Mouse (Mus musculus): ENCODE results near the gene Scg2. TPM values are rescaled to one million over a fixed set of nuclear protein-coding genes. Genes with fewer than 3 reads are reported as not detected.

Scg2 gene
- polyA plus RNA-seq, 1 experiment from 2014 or later, result 0.08 TPM

- H3K4me3 ChIP-seq (replicated peaks), result no peak overlapping the region
- H3K9ac ChIP-seq, result no peak overlapping the region
- H3K36me3 ChIP-seq (replicated peaks), result no peaks in the 10 kb centered on the region
- no peak for ATAC-seq (ENCODE audit: insufficient read depth)
- H3K9me3 ChIP-seq (replicated peaks), result no peaks in the 10 kb centered on the region
- H3K27me3 ChIP-seq, result no peaks in the 10 kb centered on the region
- 60% methylated on average over 8 of the region's 8 CpGs for WGBS (ENCODE audit: insufficient replicate concordance)
- H3K27ac ChIP-seq (replicated peaks), result no peak overlapping the region
- H3K4me2 ChIP-seq, result no peak overlapping the region
- no peaks in the 10 kb centered on the region for H3K4me1 ChIP-seq (replicated peaks)
Observed at GRCm38 (mm10) chr1:79436671-79437070, 3.2 kb downstream of the Scg2 start.

GRCm38 (mm10) chr1:79429058-79429457 is 10.9 kb downstream of the Scg2 start:
- H3K36me3 ChIP-seq (replicated peaks), result no peaks in the 10 kb centered on the region
- no peak overlapping the region for H3K4me2 ChIP-seq
- no peak for ATAC-seq (ENCODE audit: insufficient read depth)
- H3K4me1 ChIP-seq (replicated peaks), result no peaks in the 10 kb centered on the region
- 52% methylated on average over 5 of the region's 5 CpGs for WGBS (ENCODE audit: insufficient replicate concordance)
- H3K9me3 ChIP-seq (replicated peaks), result no peaks in the 10 kb centered on the region
- no peaks in the 10 kb centered on the region for H3K27me3 ChIP-seq
- no peak overlapping the region for H3K4me3 ChIP-seq (replicated peaks)
- no peak overlapping the region for H3K9ac ChIP-seq
- no peak overlapping the region for H3K27ac ChIP-seq (replicated peaks)

GRCm38 (mm10) chr1:79415496-79415895 is 24.4 kb downstream of the Scg2 start:
- H3K4me3 ChIP-seq (replicated peaks), result no peak overlapping the region
- H3K27me3 ChIP-seq, result no peaks in the 10 kb centered on the region
- H3K9me3 ChIP-seq (replicated peaks), result no peaks in the 10 kb centered on the region
- H3K9ac ChIP-seq, result no peak overlapping the region
- no peaks in the 10 kb centered on the region for H3K36me3 ChIP-seq (replicated peaks)
- no peak overlapping the region for H3K4me2 ChIP-seq
- H3K27ac ChIP-seq (replicated peaks), result no peak overlapping the region
- ATAC-seq (ENCODE audit: insufficient read depth), result no peak
- H3K4me1 ChIP-seq (replicated peaks), result no peaks in the 10 kb centered on the region

GRCm38 (mm10) chr1:79406337-79406942 is 33.5 kb downstream of the Scg2 start:
- Histone ChIP-seq H3K4me1 (replicated peaks) (no peaks in the 10 kb centered on the region), H3K4me2 (no peak overlapping the region), H3K27ac (replicated peaks) (no peak overlapping the region), H3K9ac (no peak overlapping the region), H3K9me3 (replicated peaks) (no peaks in the 10 kb centered on the region), H3K4me3 (replicated peaks) (no peak overlapping the region), H3K27me3 (no peaks in the 10 kb centered on the region), H3K36me3 (replicated peaks) (no peaks in the 10 kb centered on the region)
- 64% methylated on average over 7 of the region's 7 CpGs for WGBS (ENCODE audit: insufficient replicate concordance)
- no peak for ATAC-seq (ENCODE audit: insufficient read depth)

- WGBS (ENCODE audit: insufficient replicate concordance), result 55% methylated on average over 10 of the region's 10 CpGs
- H3K4me1 ChIP-seq (replicated peaks), result no peaks in the 10 kb centered on the region
Observed at GRCm38 (mm10) chr1:79401090-79402012, 38.6 kb downstream of the Scg2 start.

GRCm38 (mm10) chr1:79400284-79400683 is 39.6 kb downstream of the Scg2 start:
- H3K27ac ChIP-seq (replicated peaks), result no peak overlapping the region
- H3K36me3 ChIP-seq (replicated peaks), result no peaks in the 10 kb centered on the region
- H3K4me3 ChIP-seq (replicated peaks), result no peak overlapping the region
- H3K27me3 ChIP-seq, result no peaks in the 10 kb centered on the region
- no peaks in the 10 kb centered on the region for H3K4me1 ChIP-seq (replicated peaks)
- H3K9me3 ChIP-seq (replicated peaks), result no peaks in the 10 kb centered on the region
- no peak overlapping the region for H3K4me2 ChIP-seq
- 54% methylated on average over 5 of the region's 5 CpGs for WGBS (ENCODE audit: insufficient replicate concordance)
- no peak for ATAC-seq (ENCODE audit: insufficient read depth)
- no peak overlapping the region for H3K9ac ChIP-seq

More at GRCm38 (mm10) chr1:79401090-79402012, 38.6 kb downstream of the Scg2 start:
- ATAC-seq (ENCODE audit: insufficient read depth), result no peak
- no peak overlapping the region for H3K9ac ChIP-seq
- no peaks in the 10 kb centered on the region for H3K27me3 ChIP-seq
- no peak overlapping the region for H3K27ac ChIP-seq (replicated peaks)
- no peaks in the 10 kb centered on the region for H3K36me3 ChIP-seq (replicated peaks)
- no peaks in the 10 kb centered on the region for H3K9me3 ChIP-seq (replicated peaks)
- H3K4me3 ChIP-seq (replicated peaks), result no peak overlapping the region
- H3K4me2 ChIP-seq, result no peak overlapping the region

Other genes with a start within 250 kb of the Scg2 start
- 0.09 and 0.24 TPM in 2 replicates for gene Ap1s3, start 231.9 kb upstream of the Scg2 start, polyA plus RNA-seq (2015; fragmentation: Nextera tagmentation; extraction: Ambion mirVana)